Mouse (Mus musculus): ENCODE results near the gene Hgfac. TPM values are rescaled to one million over a fixed set of nuclear protein-coding genes. Genes with fewer than 3 reads are reported as not detected.

Hgfac gene
- total RNA-seq (2023) = not detected in 2 replicates

GRCm38 (mm10) chr5:35041268-35041829 lies at the start of gene Hgfac:
Hgfac (plus strand) TSS chr5:35041509.

GRCm38 (mm10) chr5:35056604-35057432 lies 15.5 kb downstream of the Hgfac start, which contains the start of gene Dok7:
Dok7 (plus strand) TSS chr5:35056766.

Other genes starting within 250 kb of the Hgfac start
- 0.73 and 1.2 TPM in 2 replicates for gene Msantd1, start 133.5 kb upstream of the Hgfac start, total RNA-seq (2023)
- 4.8 and 7.9 TPM in 2 replicates for gene Rgs12, start 92.1 kb upstream of the Hgfac start, total RNA-seq (2023)
- not detected in 2 replicates for gene Dok7, start 15.3 kb downstream of the Hgfac start, total RNA-seq (2023)
- 32.5 and 40.8 TPM in 2 replicates for gene Lrpap1, start 64.3 kb downstream of the Hgfac start, total RNA-seq (2023)
- not detected in 2 replicates for gene Adra2c, start 236.8 kb downstream of the Hgfac start, total RNA-seq (2023)